In the genomic region with DNA sequence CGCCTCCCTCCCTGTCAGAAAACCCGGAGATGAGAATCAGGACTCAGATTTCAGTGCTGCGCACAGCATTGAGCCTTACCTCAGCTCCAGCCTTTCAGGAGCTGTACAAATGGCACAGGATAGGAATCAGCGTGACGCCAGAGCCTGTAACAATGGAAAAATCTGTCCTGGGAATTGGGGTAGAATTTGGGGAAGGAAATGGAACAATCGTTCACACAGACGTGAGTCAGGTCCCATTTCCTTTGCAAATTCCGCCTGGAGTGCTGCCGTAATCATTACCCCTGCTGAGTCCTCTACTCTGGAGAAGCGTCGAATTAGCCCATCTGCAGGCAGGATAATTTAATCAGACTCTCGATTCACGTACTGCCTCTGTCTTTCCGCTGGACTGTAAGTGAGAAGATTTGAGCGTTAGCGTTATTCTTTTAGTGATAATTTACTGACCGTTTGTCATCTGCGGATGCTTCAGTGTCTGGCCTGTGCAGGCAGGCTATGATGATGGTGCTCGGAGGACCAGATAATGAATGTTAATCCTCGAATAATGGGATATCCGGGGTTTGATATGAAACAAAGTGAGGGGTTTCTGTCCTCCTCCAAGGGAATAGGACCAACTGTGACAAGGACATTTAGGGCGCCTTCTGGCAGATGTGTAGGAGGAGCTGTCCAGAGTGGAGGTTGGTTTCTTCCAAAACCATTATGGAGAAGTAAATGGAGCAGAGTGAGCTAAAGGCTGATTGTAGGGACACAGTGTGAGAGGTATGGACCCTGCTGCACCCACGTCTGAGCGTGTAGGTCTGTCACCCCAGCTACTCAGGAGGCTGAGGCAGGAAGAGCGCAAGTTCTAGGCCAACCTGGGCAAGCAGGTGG, we compare ENCODE assay signal across 9 mouse cellular contexts. TPM values are rescaled to one million over a fixed set of nuclear protein-coding genes. Genes with fewer than 3 reads are reported as not detected.
DNase-seq lines count a peak whose midpoint lies in the region; ATAC-seq lines count a peak whose summit lies in the region.
"Had no signal": no experiment of that assay in that cellular context is flagged by ENCODE, and none has a peak within 500 bp of the region (broad histone marks: within the 10 kb centered on the region; RNA-seq: fewer than 3 reads in every experiment).

No protein-coding gene starts in this region.

- peaks cover 21 to 42% of the 10 kb centered on the region in 2 experiments for H3K4me1 ChIP-seq in heart, embryonic 14.5 days (ENCODE audit: control insufficient read depth in 2 of 2, insufficient read depth in 2 of 2, low read length in 2 of 2)
- H3K4me1 ChIP-seq in midbrain, embryonic 14.5 days (ENCODE audit: control insufficient read depth, insufficient read depth, low read length), result peaks cover 31% of the 10 kb centered on the region

- no peak overlapping the region for H3K9ac ChIP-seq in heart, embryonic 14.5 days (ENCODE audit: low read length)
- no peak overlapping the region; the same call in 1 of the 2 replicates for H3K9ac ChIP-seq in midbrain, embryonic 14.5 days (replicated peaks; ENCODE audit: low read length)

- H3K4me2 ChIP-seq in heart, embryonic 14.5 days (ENCODE audit: low read length), result peak overlapping the region; percentile 3; the same call in 1 of the 2 replicates
- H3K4me2 ChIP-seq in midbrain, embryonic 14.5 days (ENCODE audit: low read length), result peak overlapping the region; percentile 42

- ATAC-seq in heart, embryonic 14.5 days (ENCODE audit: insufficient number of reproducible peaks, insufficient read depth, low FRiP score, low read depth), result peak; percentile 66
- ATAC-seq in midbrain, embryonic 14.5 days (ENCODE audit: low FRiP score, low TSS enrichment), result peak; percentile 81
- no peak for ATAC-seq in megakaryocyte-erythroid progenitor cell, adult 5-6 weeks (replicated peaks; ENCODE audit: low FRiP score, low TSS enrichment, poor library complexity, severe bottlenecking)

- no peaks in the 10 kb centered on the region for H3K27me3 ChIP-seq in heart, embryonic 14.5 days (ENCODE audit: control insufficient read depth, insufficient read depth, low read length)
- H3K27me3 ChIP-seq in midbrain, embryonic 14.5 days (ENCODE audit: control insufficient read depth, insufficient read depth, low read length), result no peaks in the 10 kb centered on the region

- DNase-seq in R1 (ENCODE audit: low read depth, low spot score), result peak; percentile 99
- peak; percentile 13 to 25 for DNase-seq in cerebellum, postnatal 25 days
- peak; percentile 63 for DNase-seq in kidney, postnatal 10 days
- DNase-seq in midbrain, embryonic 14.5 days, result peak; percentile 82
- DNase-seq in frontal cortex, postnatal 10 days (ENCODE audit: low spot score in 2 of 2), result no peak
- DNase-seq in spleen, postnatal 14 days (ENCODE audit: low spot score in 2 of 2), result no peak

- WGBS in heart, embryonic 14.5 days, result 53% methylated on average over 25 of the region's 25 CpGs
- 10% methylated on average over 25 of the region's 25 CpGs for WGBS in midbrain, embryonic 14.5 days

- H3K36me3 ChIP-seq in heart, embryonic 14.5 days (ENCODE audit: control insufficient read depth, insufficient read depth, low read length), result peaks cover 34% of the 10 kb centered on the region
- H3K36me3 ChIP-seq in midbrain, embryonic 14.5 days (ENCODE audit: control insufficient read depth, insufficient read depth, low read length), result peaks cover 49% of the 10 kb centered on the region

- no peak overlapping the region for H3K4me3 ChIP-seq in heart, embryonic 14.5 days (ENCODE audit: control insufficient read depth in 1 of 2, insufficient read depth in 1 of 2, low read depth in 1 of 2, low read length in 2 of 2)
- H3K4me3 ChIP-seq in midbrain, embryonic 14.5 days (replicated peaks; ENCODE audit: low read depth, low read length), result 0 out of 2 replicates have a peak overlapping the region, but pooled peaks have one; percentile 1
- H3K4me3 ChIP-seq: myocyte had no signal

- no peaks in the 10 kb centered on the region for H3K9me3 ChIP-seq in heart, embryonic 14.5 days (ENCODE audit: control insufficient read depth, low read length)
- no peaks in the 10 kb centered on the region for H3K9me3 ChIP-seq in midbrain, embryonic 14.5 days (ENCODE audit: control insufficient read depth, low read length)

- peak overlapping the region; percentile 53 to 80 for H3K27ac ChIP-seq in heart, embryonic 14.5 days (replicated peaks in 1 of 2; ENCODE audit: control insufficient read depth in 1 of 2, insufficient read depth in 1 of 2, low read depth in 2 of 2, low read length in 2 of 2)
- peak overlapping the region; percentile 86 for H3K27ac ChIP-seq in midbrain, embryonic 14.5 days (replicated peaks; ENCODE audit: low read depth, low read length)

RNA-seq across cellular contexts. Expression of a gene that starts 52.3 kb away (rescaled TPM):
- polyA plus RNA-seq in heart, embryonic 14.5 days (2014; fragmentation: Nextera tagmentation; extraction: Ambion mirVana), result 9.7 and 10.1 TPM in 2 replicates
- 3.3 and 7.9 TPM in 2 replicates for polyA plus RNA-seq in midbrain, embryonic 14.5 days (2014; fragmentation: Nextera tagmentation; extraction: Ambion mirVana)
- total RNA-seq in megakaryocyte-erythroid progenitor cell, adult 5-6 weeks (2014; fragmentation: Nextera tagmentation), result 52.3 and 91.9 TPM in 2 replicates
- 143 and 164 TPM in 2 replicates for total RNA-seq in megakaryocyte-erythroid progenitor cell, adult 5-6 weeks (2017)

Comparison
In these comparisons a context has a peak if more than half of its experiments do, and no peak if none do; other contexts are left out.
1. DNase-seq: peak in R1 (single experiment), cerebellum, postnatal 25 days (2 of 2), kidney, postnatal 10 days (single experiment) and midbrain, embryonic 14.5 days (single experiment); none in frontal cortex, postnatal 10 days (0 of 2) and spleen, postnatal 14 days (0 of 2).